Mouse (Mus musculus): ENCODE measurements around the gene Cdc42bpa. TPM values are rescaled to one million over a fixed set of nuclear protein-coding genes. Genes with fewer than 3 reads are reported as not detected.

The Cdc42bpa gene
- total and polyA plus RNA-seq, 2 experiments from 2014 or later, result 8.3 to 25.8 TPM

GRCm38 (mm10) chr1:180160545-180160944 is 200.3 kb downstream of the Cdc42bpa start:
- Histone ChIP-seq H3K9me3 (replicated peaks; ENCODE audit: control insufficient read depth, low read length) (no peaks in the 10 kb centered on the region), H3K9ac (replicated peaks; ENCODE audit: low read depth, low read length) (no peak overlapping the region), H3K27me3 (ENCODE audit: control insufficient read depth, insufficient read depth, low read length) (no peaks in the 10 kb centered on the region), H3K36me3 (replicated peaks; ENCODE audit: control insufficient read depth, insufficient read depth, low read length) (peaks cover 44% of the 10 kb centered on the region), H3K4me2 (ENCODE audit: low read depth, low read length) (no peak overlapping the region), H3K4me1 (ENCODE audit: control insufficient read depth, insufficient read depth) (no peaks in the 10 kb centered on the region), H3K27ac (ENCODE audit: low read depth) (no peak overlapping the region), H3K4me3 (ENCODE audit: low read depth, low read length) (no peak overlapping the region)
- WGBS, result 79% methylated on average over 2 of the region's 2 CpGs
- DNase-seq (ENCODE audit: low spot score), result no peak
- no peak for ATAC-seq (ENCODE audit: insufficient read depth, low read depth)
- TF ChIP-seq CTCF (IDR thresholded peaks at IDR 0.05; ENCODE audit: low read depth) (no peak), EP300 (IDR thresholded peaks at IDR 0.05; ENCODE audit: low read depth) (no peak)

GRCm38 (mm10) chr1:180161160-180161559 is 200.9 kb downstream of the Cdc42bpa start:
- Histone ChIP-seq H3K4me1 (ENCODE audit: control insufficient read depth, insufficient read depth) (no peaks in the 10 kb centered on the region), H3K27ac (ENCODE audit: low read depth) (no peak overlapping the region), H3K4me3 (ENCODE audit: low read depth, low read length) (no peak overlapping the region), H3K9ac (replicated peaks; ENCODE audit: low read depth, low read length) (no peak overlapping the region), H3K36me3 (replicated peaks; ENCODE audit: control insufficient read depth, insufficient read depth, low read length) (peaks cover 50% of the 10 kb centered on the region), H3K9me3 (replicated peaks; ENCODE audit: control insufficient read depth, low read length) (no peaks in the 10 kb centered on the region), H3K27me3 (ENCODE audit: control insufficient read depth, insufficient read depth, low read length) (no peaks in the 10 kb centered on the region), H3K4me2 (ENCODE audit: low read depth, low read length) (no peak overlapping the region)
- 93% methylated on average over 3 of the region's 3 CpGs for WGBS
- no peak for TF ChIP-seq EP300 (IDR thresholded peaks at IDR 0.05; ENCODE audit: low read depth)
- no peak for TF ChIP-seq CTCF (IDR thresholded peaks at IDR 0.05; ENCODE audit: low read depth)
- DNase-seq (ENCODE audit: low spot score), result no peak
- ATAC-seq (ENCODE audit: insufficient read depth, low read depth), result no peak

- 93% methylated on average over 20 of the region's 20 CpGs for WGBS
- Histone ChIP-seq H3K4me2 (ENCODE audit: low read depth, low read length) (no peak overlapping the region), H3K9me3 (replicated peaks; ENCODE audit: control insufficient read depth, low read length) (no peaks in the 10 kb centered on the region), H3K9ac (replicated peaks; ENCODE audit: low read depth, low read length) (no peak overlapping the region), H3K36me3 (replicated peaks; ENCODE audit: control insufficient read depth, insufficient read depth, low read length) (peaks cover 56% of the 10 kb centered on the region), H3K4me1 (ENCODE audit: control insufficient read depth, insufficient read depth) (no peaks in the 10 kb centered on the region), H3K27me3 (ENCODE audit: control insufficient read depth, insufficient read depth, low read length) (no peaks in the 10 kb centered on the region), H3K4me3 (ENCODE audit: low read depth, low read length) (no peak overlapping the region), H3K27ac (ENCODE audit: low read depth) (no peak overlapping the region)
- TF ChIP-seq EP300 (IDR thresholded peaks at IDR 0.05; ENCODE audit: low read depth) (no peak), CTCF (IDR thresholded peaks at IDR 0.05; ENCODE audit: low read depth) (no peak)
- DNase-seq (ENCODE audit: low spot score), result no peak
- no peak for ATAC-seq (ENCODE audit: insufficient read depth, low read depth)
Observed at GRCm38 (mm10) chr1:180161566-180162355, 201.5 kb downstream of the Cdc42bpa start.

GRCm38 (mm10) chr1:180162986-180163385 is 202.7 kb downstream of the Cdc42bpa start:
- H3K27ac ChIP-seq (ENCODE audit: low read depth), result no peak overlapping the region
- H3K27me3 ChIP-seq (ENCODE audit: control insufficient read depth, insufficient read depth, low read length), result no peaks in the 10 kb centered on the region
- H3K9me3 ChIP-seq (replicated peaks; ENCODE audit: control insufficient read depth, low read length), result no peaks in the 10 kb centered on the region
- WGBS, result 81% methylated on average over 7 of the region's 7 CpGs
- DNase-seq (ENCODE audit: low spot score), result no peak
- H3K9ac ChIP-seq (replicated peaks; ENCODE audit: low read depth, low read length), result no peak overlapping the region
- no peak overlapping the region for H3K4me2 ChIP-seq (ENCODE audit: low read depth, low read length)
- H3K4me1 ChIP-seq (ENCODE audit: control insufficient read depth, insufficient read depth), result no peaks in the 10 kb centered on the region
- H3K36me3 ChIP-seq (replicated peaks; ENCODE audit: control insufficient read depth, insufficient read depth, low read length), result peaks cover 69% of the 10 kb centered on the region
- no peak overlapping the region for H3K4me3 ChIP-seq (ENCODE audit: low read depth, low read length)
- no peak; the same call in 1 of the 2 replicates for ATAC-seq (ENCODE audit: insufficient read depth, low read depth)
- TF ChIP-seq CTCF (IDR thresholded peaks at IDR 0.05; ENCODE audit: low read depth), result no peak
- TF ChIP-seq EP300 (IDR thresholded peaks at IDR 0.05; ENCODE audit: low read depth), result no peak

DNA sequence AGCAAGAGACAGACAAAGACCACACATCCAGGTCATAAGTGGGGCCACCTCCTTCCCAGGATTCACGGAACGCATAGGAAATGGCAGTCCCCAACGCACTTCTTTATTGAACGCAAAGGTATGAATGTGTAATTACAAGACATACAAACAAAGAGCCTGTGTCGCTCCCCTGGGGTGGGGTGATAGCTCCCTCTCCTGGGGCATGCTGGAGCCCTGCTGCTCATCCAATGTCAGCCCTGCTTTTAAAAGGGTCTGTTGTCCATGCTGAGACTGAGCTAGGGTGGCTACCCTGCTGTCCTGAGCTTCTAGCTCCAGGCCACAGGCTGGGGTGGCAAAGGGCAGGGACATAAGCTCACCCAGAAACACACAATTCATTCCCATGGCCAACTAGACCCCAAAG is 206.3 kb downstream of the Cdc42bpa start:
- Histone ChIP-seq H3K27ac (ENCODE audit: low read depth) (no peak overlapping the region), H3K4me3 (ENCODE audit: low read depth, low read length) (no peak overlapping the region), H3K4me2 (ENCODE audit: low read depth, low read length) (no peak overlapping the region), H3K9me3 (replicated peaks; ENCODE audit: control insufficient read depth, low read length) (no peaks in the 10 kb centered on the region), H3K36me3 (replicated peaks; ENCODE audit: control insufficient read depth, insufficient read depth, low read length) (peaks cover 95% of the 10 kb centered on the region), H3K27me3 (ENCODE audit: control insufficient read depth, insufficient read depth, low read length) (no peaks in the 10 kb centered on the region), H3K9ac (replicated peaks; ENCODE audit: low read depth, low read length) (no peak overlapping the region), H3K4me1 (ENCODE audit: control insufficient read depth, insufficient read depth) (no peaks in the 10 kb centered on the region)
- no peak for TF ChIP-seq CTCF (IDR thresholded peaks at IDR 0.05; ENCODE audit: low read depth)
- ATAC-seq (ENCODE audit: insufficient read depth, low read depth) (no peak), DNase-seq (ENCODE audit: low spot score) (no peak)
- 86% methylated on average over 5 of the region's 5 CpGs for WGBS

GRCm38 (mm10) chr1:180168294-180168693 is 208.0 kb downstream of the Cdc42bpa start:
- Histone ChIP-seq H3K36me3 (replicated peaks; ENCODE audit: control insufficient read depth, insufficient read depth, low read length) (peaks cover 85% of the 10 kb centered on the region), H3K27me3 (ENCODE audit: control insufficient read depth, insufficient read depth, low read length) (no peaks in the 10 kb centered on the region), H3K9ac (replicated peaks; ENCODE audit: low read depth, low read length) (no peak overlapping the region), H3K4me3 (ENCODE audit: low read depth, low read length) (no peak overlapping the region), H3K27ac (ENCODE audit: low read depth) (no peak overlapping the region), H3K4me1 (ENCODE audit: control insufficient read depth, insufficient read depth) (no peaks in the 10 kb centered on the region), H3K9me3 (replicated peaks; ENCODE audit: control insufficient read depth, low read length) (no peaks in the 10 kb centered on the region), H3K4me2 (ENCODE audit: low read depth, low read length) (no peak overlapping the region)
- no peak for DNase-seq (ENCODE audit: low spot score)
- WGBS, result 86% methylated on average over 6 of the region's 6 CpGs
- TF ChIP-seq CTCF (IDR thresholded peaks at IDR 0.05; ENCODE audit: low read depth) (no peak), EP300 (IDR thresholded peaks at IDR 0.05; ENCODE audit: low read depth) (no peak)
- 0 out of 2 replicates have a peak, but pooled peaks have one; percentile 16 for ATAC-seq (ENCODE audit: insufficient read depth, low read depth)
